Mouse (Mus musculus) CD4-positive, CD25-positive, alpha-beta regulatory T cell, adult 2 months (primary cell): ENCODE data around the gene Gimap1.

Source experiments
- DNase-seq: peaks from one replicate; pipeline ENCODE4 v3.0.0-alpha.2; 2012; ENCODE audit warnings: low read depth, low spot score

The Gimap1 gene

DNA sequence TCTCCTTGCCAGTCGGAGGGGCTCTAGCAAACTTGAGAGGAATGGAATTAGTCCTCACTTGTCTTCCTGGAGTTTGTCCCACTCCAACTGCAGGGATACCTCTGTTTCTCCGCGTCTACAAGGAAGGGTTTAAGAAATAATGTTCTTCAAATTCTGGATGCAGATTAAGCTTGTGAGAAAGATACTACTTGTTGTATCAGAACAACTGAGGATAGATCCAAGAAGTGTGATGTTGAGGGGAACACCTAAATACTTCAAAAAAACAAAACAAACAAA is 864 bp downstream of the Gimap1 start:
- no peak for DNase-seq

DNA sequence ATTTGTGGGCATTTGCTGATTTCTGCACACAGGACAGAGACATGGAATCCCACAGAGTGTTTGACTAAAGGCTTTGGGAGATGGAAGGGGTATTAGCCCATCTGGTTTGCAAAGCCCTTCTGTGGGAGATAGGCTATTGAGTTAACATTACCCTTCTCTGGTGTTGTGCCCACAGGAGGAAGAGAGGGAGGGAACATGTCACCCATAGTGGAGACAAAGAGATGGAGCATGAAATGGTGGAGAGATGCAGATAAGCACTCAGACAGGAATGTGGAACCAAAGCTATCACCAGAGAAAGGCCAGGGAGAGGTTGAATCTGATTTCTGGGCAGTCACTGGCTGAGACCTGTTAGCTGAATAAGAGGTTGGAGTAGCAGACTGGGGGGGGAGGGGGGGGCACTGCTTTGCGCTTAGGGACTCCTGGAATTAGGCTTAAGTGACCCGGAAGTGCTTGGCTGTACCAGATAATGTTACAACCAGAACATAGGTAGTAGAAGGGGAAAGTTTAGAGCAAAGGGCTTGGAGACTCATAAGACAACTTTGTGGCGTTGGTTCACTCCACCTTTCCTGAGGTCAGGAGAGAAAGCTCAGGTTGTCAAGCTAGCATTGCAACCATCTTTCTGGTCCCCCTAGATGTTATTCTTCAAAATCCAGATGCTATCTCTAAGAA is 1.8 kb downstream of the Gimap1 start:
- DNase-seq, result peak; percentile 51

DNA sequence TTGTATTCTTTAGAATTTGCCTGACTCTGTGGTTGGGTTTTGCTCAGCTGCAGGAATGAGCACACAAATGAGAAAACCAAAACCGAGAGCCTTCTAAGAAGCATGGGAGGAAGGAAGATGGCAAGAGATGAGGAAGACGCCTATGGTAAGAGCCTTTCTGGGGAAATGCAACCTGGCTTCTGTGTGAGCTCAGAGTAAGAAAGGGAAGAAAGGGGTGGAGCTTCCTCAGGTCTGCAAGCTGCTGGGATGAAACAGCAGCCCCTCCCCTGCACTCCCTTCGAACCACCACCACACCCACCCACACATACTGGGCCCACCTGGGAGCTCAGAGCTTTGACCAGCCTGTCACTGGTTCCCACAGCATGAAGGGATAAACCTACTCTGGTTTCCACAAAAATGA is 2.4 kb downstream of the Gimap1 start:
- peak; percentile 63 for DNase-seq

DNA sequence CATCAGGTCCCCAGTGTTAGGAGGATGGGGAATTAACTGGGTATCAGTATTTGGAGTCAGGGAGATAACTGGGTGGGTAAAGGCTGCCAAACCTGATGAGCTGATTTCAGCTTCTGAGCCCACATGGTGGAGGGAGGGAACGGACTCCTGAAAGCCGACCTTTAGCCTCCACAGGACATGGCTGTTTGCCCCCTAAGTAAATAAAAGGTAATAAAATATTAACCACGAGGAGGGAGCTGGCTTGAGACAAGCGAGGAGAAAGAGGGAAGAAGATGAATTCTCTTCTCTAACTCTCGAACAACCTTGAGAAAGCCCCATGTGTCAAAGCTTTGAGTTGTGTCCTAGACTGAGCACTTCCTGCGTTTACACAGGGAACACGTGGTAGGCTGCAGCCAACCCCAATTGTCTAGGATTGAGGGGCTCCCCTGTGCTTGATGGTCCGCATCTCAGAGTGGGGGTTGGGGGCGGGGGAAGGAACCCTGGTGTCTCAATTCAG is 2.9 kb downstream of the Gimap1 start:
- DNase-seq, result peak; percentile 68

DNA sequence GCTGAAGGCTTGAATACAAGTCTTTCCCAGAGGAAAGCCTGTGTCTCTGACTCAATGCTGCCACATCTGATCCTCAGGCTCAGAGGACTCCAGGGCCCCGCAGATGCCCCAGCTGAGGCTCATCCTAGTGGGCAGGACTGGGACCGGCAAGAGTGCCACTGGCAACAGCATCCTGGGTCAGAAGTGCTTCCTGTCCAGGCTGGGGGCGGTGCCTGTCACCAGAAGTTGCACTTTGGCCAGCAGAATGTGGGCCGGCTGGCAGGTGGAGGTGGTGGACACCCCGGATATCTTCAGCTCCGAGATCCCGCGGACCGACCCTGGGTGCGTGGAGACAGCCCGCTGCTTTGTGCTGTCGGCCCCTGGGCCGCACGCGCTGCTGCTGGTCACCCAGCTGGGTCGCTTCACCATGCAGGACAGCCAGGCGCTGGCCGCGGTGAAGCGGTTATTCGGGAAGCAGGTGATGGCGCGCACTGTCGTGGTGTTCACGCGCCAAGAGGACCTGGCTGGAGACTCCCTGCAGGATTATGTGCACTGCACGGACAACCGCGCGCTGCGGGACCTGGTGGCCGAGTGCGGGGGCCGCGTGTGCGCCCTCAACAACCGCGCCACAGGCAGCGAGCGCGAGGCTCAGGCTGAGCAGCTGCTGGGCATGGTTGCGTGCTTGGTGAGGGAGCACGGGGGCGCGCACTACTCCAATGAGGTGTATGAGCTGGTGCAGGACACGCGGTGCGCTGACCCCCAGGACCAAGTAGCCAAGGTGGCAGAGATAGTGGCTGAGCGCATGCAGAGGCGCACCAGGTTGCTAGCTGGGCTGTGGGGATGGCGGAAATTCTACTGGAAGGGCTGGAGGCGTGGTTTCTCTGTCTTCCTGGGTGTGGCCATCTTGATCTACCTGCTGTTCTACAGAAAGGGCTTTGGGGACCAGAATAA is 3.8 kb downstream of the Gimap1 start:
- peak; percentile 78 for DNase-seq

DNA sequence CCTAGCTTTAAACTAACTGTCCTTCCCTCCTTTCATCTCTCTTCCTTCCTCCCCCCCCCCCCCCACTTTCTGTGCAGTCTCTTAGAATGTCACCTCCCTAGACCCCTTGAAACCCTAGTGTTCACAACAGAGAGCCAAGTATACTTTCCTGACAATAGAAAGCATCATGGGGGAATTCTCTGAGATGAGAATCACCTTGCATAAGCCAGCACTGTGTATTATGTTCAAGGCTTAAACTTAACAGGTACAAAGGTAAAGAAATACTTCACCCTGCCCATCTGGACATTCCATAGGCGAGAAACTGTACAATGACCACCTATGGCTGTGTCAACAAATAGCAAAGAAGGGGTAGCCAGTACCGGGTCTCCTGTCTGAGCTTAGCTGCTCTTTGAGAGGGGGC is 6.6 kb downstream of the Gimap1 start:
- peak; percentile 50 for DNase-seq

DNA sequence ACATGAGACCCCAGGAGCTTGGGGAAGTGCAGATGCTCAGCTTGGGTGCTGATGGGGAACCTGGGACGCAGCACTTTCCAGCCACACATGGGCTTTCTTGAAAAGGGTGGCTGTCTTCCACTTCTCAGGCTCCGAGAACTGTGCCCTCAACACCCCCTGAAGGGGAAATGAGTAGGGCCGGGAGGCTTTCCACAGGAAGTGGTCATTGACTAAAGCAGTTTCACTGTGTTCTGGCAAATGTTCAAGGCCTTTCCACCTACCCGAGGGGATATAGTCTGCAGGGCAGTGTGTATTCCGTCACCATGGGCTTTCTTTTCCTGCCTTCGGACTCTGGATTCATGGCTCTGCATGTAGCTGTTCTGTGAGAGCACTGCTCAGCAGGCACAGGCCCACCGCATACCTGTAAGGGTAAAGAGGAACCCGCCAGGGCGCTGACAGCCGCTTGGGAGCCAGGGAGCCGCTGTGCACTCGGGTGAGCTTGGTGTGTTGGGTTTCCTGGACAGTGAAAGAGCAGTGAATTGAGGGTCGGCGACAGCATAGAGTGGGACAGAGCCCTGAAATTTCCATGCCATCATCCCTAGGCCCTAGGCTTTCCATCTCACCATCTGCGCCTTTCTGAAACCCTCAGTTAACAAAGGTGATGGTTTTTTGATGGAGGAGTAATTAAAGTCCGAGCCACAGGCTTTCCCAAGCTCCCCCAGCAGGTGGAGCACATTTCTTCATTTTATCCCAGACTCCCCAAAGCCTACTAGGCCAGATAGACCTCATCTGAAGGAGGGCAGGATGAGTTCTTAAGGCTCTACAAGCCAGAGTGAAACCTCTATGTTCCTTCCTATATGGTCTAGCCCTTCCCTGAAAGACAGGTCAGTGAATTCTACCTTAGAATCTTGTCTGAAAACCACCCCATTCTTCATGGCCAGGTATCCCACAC is 7.4 kb downstream of the Gimap1 start, which contains the start of gene Gimap5:
Gene Gimap5, plus strand, starts transcription at position 239 of the 931 bp plus-strand sequence.
- peak; percentile 81 for DNase-seq

DNA sequence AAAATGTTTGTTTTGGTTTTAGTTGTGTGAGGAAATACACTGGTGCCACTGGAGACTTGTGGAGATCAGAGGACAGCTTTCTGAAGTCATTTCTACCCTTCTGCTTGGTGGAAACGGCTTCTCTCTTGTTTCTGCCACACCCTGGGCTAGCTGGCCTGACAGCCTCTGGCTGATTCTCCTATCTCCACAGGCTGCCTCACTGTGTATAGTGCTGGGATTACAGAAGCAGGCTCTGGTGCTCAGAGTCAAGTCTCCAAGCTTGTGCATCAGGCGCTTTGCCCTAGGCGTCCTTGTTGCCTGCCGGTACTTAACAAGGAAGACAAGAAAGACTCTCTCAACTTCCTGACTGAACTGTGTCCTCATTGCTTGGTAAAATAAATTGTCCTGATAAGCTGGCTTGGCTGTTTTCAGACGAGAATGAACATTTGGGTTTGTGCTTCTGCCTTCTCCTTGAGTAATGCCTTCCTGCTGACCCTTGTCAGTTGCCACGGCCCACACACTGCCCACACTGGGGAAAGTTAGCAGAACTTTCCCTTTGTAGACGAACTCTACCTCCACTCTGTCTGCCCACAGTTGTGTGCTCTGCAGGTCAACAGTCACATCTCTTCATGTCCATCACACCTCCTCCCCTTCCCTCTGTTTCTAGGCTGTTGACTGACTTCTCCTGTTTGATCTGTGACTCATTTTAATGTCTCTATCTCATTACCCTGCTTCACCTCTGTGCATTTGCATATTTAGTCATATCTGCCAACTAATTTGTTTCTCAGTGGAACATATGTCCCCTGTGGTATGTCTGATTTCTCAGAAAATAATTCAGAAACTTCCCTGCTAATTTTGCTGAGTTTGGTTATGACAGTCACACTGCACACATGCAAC is 8.5 kb downstream of the Gimap1 start:
- peak; percentile 77 for DNase-seq

DNA sequence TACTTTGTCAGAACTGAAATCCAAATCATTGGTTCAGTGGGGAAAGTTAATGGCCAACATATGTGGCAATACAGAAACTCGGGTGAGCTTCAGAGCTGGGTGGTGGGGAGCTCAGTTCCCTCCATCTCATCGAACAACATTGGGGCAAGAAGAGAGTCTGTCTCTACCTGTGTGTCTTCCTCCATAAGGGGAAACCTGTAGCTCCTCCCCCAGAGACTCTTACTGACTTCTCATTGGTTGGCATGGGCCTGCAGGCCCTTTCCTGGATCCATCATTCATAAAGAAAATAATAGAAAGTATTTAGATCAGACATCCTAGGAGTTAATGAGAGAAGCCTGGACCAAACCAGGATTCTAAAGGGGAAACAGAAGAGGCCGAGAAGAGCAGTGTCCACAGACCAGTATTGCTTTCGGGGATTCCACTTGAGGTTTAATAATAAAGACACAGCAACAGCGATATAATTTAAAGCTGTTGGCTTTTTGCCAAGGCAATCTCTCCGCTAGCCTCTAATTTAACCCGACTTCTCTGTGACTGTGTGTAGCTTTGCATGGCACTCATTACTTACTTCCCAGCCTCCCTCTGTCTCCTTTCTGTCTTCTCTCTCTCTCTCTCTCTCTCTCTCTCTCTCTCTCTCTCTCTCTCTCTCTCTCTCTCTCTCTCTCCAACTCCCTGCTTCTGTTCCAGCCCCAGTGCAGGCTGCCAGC is 24.9 kb downstream of the Gimap1 start:
- DNase-seq, result peak; percentile 51

DNA sequence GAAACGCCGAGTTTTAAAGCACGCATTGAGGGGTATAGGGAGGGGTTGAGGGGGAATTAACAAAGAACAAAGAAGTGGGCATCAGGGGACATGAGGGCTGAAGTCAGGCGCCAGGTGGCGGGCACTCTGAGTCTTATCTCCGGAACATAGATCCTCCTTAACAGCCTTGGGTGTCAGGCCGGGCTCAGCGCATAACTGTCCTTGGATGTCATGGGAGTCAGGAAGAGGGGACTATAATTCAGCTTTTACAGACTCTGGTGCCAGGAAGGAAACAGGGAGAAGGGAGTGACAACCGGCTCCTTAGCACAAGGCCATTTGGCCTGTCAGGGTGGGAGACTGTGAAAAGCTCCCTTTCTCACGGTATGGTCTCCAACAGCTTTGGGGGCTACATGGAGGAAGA is 25.6 kb downstream of the Gimap1 start:
- DNase-seq, result no peak

DNA sequence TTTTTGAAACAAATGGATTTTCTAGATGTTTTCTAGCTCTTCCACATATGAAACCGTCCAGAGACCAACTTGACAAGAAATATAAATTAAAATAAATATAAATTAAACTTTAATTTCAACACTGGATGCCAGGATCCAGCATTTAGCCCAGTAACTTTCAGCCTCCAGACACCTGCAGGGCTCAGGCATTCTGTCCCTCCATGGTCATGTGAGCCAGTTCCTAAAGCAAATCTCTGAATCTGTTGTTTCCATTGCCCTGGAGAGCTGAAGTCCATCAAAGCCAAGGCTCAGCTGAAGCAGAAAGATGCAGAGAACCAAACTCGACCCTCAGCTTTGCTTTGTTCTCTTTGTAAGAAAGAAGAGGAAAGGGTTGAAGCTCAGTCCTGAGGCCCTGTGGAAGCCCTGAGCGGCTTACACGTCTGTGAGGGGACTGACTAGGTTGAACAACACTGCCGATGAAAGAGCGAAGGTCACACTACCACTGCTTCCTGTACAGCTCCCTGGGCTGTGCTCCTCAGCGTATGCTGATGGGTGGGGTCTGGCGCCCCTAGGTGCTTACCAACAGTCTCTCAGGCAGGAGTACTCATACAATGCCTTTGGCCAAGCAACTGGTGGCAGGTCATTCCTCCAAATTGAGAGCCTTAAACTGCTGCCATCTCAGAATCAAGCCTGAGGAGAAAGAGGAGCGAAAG is 29.5 kb downstream of the Gimap1 start:
- peak; percentile 82 for DNase-seq

DNA sequence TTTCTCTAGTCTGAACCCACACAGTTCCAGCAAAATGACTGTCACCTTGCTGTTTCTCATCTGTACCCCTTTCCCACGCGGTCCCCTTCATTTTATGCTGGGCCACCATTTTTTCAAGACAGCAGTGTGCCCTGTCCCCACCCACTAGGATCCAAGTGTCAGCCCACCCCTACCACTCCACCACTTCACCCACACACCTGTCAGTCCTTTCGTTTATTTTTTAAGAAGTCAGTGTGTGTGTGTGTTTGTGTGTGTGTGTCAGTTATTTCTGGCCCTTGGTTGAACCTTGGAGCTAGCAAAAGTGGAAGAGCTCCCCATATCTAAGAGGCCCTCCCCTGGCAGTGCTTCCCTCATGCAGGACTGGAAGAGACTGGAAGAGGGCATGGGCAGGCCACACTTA is 30.1 kb downstream of the Gimap1 start:
- DNase-seq, result peak; percentile 59

DNA sequence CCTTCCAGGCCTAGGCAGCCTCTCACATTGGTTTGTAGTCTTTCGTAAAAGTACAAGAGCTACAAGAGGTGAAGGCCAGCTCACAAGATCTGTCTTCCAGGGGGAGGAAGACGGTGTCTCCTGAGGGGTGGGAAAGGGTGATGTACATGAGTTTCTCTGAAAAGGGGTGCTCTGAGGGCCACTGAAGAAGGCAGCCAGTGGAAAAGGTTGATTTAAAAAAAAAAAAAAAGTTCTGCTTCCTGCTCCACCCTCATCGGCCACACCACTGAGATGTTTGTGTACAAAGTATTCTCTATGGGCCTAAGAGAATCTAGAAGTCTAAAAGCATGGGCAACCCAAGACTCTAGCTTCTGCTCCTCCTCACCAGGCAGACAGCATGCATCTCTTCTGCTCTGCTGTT is 31.8 kb downstream of the Gimap1 start, which contains the start of gene Gimap3:
Gene Gimap3, minus strand, starts transcription at position 156 of the 400 bp plus-strand sequence.
- peak; percentile 78 for DNase-seq

DNA sequence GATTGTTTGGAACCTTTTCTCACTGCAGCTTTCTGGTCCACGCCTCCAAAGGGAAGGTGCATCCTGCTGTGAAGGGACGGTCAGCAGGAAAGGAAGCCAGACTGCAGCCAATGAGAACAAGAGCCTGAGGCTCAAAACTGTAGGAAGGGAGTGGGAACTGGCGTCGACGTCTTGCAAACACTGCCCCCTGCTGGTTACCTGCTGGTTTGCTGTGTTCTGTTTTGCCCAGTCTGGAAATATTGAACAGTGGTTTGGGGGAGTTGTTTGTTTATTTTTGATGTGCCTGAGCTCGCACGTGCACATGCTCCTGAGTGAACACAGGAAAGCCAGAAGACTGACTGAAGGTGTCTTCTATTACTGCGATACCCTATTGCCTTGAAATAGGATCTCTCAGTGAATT is 33.2 kb downstream of the Gimap1 start:
- DNase-seq, result peak; percentile 91

DNA sequence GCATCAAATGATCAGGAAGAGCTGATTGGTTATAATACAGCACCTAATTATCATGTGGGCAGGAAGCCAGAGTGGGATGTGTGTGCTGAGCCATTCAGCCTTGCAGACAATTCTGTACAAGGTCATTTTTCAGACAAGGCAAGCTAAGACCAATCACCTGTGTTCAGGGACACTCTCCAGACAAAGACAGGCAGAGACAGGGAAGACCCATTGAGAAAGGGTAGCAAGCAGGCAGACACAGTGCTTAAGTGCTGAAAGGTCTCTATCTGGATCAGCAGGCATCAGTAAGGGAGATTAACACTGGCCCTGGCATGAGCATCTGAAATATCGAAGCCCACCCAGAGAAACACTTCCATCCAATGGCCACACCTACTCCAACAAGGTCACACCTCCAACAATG is 45.6 kb downstream of the Gimap1 start:
- DNase-seq, result no peak

DNA sequence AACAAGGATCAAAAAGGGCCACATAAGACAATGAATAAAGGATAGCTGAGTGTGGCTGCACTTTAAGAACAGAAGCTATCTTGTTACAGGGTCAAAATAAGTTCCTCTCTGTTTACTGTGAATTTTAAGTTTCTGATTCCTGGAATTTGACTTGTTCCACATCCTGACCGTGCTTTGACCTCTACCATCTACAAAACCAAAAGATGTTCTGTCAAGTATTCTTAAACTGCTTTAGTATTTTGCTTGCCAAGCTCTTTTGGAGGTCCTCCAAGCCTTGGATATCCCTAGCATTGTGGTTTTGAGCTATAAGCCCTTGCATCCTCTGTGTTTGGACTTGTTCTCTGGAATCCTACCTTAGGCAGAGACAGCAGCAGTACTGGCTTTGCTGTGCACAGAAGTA is 46.3 kb downstream of the Gimap1 start:
- no peak for DNase-seq

DNA sequence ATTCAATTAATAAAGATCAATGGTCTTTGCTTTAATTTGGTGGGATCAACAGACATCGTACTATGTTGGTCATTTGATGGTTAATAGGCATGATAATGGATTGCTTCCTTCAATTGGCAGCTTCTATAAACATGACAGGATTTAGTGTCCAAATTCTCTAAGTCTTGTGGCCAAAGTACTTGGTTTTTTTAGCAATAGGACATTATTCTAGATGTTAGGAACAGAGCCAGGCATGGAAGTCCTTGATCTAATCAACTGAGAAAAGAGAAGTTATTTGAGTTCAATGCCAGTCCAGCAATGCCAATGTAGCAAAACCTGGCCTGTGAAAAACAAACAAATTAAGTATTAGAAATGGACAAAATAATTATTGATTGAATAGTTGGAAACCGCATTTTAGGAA is 46.7 kb downstream of the Gimap1 start:
- no peak for DNase-seq

DNA sequence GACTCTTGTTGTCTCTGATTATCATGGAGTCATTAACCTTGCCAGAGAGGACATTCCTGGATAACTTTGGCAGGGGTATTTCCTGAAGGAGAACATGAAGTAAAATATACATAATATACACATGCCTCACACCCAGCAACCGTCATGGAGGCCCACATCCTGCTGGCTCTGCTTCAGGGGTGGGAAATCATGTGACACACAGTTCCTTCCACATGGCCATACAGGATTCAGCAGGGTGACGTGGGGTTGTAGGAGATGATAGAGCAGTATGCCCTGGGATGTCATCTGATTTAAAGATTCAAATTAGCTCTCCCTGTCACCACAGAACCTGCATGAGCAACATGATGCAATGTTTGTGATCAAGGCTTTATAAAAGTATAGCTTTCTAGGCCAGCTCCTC is 49.0 kb downstream of the Gimap1 start:
- DNase-seq, result peak; percentile 34
